Mouse (Mus musculus) cerebellum, adult (tissue): ENCODE data around the gene Klhdc8b.

ENCODE experiments used
- ATAC-seq: cut with Nextera tagmentation; 2 replicates; pipeline ENCODE4 v1.9.2; 2017; ENCODE audit warnings: mild to moderate bottlenecking, moderate library complexity, mixed read lengths; ENCODE audit not compliant: insufficient number of reproducible peaks, low FRiP score, low TSS enrichment

Gene Klhdc8b

DNA sequence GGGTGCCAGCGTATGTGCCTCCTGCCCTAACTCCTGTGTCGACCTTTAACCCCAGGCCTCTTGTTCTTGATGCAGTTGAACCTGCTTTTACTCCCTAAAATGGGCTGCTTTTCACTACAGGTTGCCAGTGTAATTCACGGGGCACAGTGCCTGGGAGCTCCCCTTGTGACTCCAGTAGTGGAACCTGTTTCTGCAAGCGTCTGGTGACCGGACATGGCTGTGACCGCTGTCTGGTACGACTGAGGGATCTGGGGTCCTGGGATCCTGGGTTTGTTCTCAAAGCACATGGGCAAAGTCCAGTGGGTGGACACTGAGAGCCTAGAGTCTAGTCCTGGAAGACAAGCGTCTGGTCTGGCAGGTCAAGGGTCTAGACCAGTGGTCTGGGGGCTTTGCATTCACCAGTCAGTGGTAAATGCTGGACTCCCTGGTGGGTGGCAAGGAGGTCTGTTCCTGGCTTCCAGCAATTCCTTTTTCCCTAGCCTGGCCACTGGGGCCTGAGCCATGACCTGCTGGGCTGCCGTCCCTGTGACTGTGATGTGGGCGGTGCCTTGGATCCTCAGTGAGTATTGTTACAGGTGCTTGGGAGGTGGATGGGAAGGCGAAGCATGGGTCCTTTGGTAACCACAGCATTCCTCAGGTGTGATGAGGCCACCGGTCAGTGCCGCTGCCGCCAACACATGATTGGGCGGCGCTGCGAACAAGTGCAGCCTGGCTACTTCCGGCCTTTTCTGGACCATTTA, 21.8 kb upstream of the Klhdc8b start:
- ATAC-seq, result no peak

- no peak for ATAC-seq
Measured at GRCm38 (mm10) chr9:108481520-108482210, 20.3 kb upstream of the Klhdc8b start.

DNA sequence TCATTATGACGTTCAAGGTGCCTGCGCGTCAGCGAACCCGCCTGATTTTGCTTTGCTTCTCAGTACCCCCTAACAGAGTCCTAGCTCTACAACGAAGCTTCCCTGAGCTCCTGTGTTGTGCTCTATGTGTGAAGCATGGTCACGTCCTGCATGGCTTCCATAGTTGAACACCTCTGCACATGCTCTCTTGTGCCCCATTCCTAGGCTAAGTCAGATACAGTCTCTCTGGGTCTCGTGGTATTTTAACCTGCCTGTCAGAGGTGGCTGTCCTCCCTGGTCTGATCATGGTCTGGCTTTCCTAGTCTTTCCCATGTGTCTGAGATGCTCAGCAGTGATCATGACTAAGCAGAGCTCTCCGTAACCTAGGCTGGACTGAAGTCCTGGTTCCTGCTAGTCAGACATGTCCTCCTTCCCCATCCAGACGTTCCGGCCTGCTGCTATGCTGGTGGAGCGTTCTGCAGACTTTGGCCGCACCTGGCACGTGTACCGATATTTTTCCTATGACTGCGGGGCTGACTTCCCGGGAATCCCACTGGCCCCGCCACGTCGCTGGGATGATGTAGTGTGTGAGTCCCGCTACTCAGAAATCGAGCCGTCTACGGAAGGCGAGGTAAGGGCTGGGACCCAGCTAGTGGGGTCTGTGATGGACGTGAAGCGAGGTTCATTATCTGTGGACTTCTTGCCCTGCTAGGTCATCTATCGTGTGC, 19.6 kb upstream of the Klhdc8b start:
- ATAC-seq, result no peak

- no peak for ATAC-seq
Measured at GRCm38 (mm10) chr9:108479721-108480351, 18.5 kb upstream of the Klhdc8b start, which contains the start of gene Lamb2. TSS of gene Lamb2 (plus strand) at chr9:108479736.

DNA sequence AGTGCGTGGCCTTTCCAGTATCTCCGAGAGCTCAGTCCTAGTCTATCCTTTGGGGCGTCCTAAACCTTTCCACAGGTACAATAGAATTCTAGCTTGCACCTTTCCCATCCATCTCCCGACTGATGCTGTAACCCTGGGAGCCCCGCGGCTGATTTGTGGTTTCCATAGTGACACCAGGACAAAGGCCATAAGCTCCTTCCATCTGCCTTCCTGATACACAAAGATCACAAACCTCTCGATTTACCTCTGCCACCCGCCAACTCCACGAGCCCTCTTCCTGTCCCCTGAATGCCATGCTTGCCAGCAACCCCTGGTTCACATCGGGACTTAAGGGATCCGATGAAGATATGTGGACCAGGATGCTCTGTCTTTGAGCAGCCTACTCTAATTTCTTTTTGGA, 17.9 kb upstream of the Klhdc8b start:
- ATAC-seq, result no peak

DNA sequence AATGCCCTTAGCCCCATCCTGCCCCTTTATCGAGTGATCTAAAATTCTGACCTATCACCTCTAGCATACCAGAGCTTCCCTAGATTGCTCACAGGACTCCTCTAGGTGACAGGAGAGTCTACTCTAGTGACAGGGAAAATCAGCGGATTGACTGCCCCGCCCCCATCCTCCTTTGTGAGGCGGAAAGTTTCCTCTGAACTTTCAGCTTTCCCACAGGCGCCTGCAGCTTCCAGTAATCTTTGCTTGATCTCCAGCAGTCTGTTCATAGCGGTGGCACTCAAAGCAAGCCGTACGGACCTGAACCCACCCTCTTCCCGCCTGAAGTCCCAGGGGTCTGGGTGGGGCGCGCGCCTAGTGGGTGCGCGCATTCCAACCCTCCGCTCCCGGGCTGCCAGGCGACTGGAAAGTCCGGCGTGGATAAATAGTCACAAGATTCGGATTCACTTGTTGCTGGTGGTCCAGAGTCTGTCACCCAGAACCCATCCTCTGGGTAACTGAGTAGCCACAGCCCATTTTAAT, 17.3 kb upstream of the Klhdc8b start:
- no peak for ATAC-seq

GRCm38 (mm10) chr9:108474528-108474927, 13.1 kb upstream of the Klhdc8b start:
- ATAC-seq, result no peak

- no peak for ATAC-seq
Measured at GRCm38 (mm10) chr9:108469845-108470244, 8.5 kb upstream of the Klhdc8b start.

GRCm38 (mm10) chr9:108469430-108469829, 8.0 kb upstream of the Klhdc8b start:
- no peak for ATAC-seq

DNA sequence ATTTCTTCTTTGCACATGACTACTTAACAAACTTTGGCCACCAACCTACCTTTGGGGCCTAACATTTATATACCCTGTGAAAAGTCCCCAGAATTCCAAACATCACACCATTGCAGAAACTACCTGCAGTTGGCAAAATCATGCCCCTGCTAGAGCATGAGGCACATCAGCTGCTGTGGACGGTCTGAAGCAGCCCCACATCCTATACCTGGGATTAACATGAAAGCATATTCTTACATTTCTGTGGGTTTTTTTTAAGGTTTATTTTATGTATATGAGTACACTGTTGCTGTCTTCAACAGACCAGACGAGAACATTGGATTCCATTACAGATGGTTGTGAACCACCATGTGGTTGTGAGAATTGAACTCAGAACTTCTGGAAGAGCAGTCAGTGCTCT, 4.8 kb upstream of the Klhdc8b start:
- ATAC-seq, result no peak

DNA sequence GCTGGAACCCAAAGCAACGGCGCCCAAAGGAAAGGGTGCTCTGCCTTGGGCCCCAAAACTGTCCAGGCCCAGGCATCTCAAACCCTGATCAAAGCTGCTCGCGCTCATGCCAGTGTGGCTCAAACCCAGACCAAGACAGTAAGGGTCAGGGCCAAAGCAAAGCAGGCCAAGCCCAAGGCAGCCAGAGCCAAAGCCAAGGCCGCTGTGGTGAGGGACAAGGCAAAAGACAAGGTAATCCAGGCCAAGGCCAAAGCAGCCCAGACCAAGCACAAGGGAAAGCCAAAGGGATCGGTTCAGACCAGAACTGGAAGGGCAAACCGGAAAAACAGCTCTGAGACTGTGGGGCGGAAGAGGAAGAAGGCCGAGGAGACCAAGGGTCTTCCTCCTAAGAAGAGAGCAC, 2.3 kb upstream of the Klhdc8b start:
- ATAC-seq, result no peak

GRCm38 (mm10) chr9:108462192-108462591, 811 bp upstream of the Klhdc8b start:
- ATAC-seq, result no peak

DNA sequence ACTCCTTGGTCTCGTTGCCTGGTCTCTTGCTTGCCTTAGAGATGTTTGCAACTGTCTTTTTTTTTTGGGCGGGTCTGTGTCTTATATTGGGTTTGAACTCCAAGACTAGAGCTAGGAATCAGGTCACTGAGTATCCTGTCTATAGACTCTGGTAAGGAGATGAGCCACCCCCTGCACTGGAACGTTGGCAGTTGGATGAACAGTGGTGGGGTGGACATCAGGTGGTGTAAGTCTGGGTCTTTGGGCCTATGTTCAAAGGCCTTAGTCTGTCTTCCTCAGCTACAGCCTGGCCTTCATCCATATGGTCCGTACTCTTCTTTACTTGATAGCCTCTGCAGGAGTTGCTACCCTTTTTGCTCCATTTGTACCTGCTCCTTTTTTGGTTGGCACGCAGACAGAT, 294 bp upstream of the Klhdc8b start:
- no peak for ATAC-seq

DNA sequence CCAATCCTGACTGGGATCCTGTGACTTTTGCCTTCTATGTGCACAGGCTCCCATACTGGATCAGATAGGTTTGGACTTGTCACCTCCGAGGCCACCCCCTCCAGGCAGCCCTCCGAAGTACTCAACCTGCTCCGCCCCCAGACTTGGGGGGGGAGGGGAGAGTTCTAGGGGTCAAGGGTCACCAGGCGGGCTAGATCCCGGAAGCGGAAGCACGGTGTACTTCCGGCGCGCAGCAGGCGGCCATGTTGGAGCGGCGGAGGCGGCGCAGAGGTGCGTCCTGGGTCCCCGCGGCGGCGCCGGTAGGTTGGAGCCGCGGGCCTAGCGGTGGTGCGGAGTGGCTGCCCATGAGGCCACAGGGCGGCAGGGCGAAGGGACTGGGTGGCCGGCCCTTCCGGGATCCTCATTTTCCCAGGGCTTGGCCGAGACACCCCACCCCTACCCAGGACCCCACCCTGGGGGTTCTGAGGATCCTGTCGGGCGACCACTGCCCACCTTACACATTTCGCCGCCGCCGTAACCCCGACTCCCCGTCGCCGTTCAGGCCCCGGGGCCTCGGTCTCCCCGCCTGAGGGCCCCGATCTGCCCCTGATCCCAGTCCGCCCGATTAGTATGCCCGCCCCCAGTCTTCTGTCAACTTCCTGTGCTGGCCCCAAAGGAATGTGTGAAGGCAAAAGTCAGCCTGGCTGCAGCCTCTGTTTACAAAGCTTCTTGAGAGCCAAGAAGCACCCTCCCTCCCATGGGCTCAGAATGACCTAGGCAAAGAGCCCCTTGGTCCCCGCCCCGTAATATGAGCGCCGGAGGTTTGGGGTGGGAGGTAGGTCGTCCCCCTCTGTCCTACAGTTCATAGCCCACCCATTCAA, 832 bp downstream of the Klhdc8b start, which contains the start of gene Ccdc71:
Ccdc71 (plus strand) TSS at position 209 of the 860 bp plus-strand sequence.
- peak; percentile 59; the same call in 1 of the 2 replicates for ATAC-seq

GRCm38 (mm10) chr9:108459939-108460318, 1.5 kb downstream of the Klhdc8b start:
- no peak for ATAC-seq

DNA sequence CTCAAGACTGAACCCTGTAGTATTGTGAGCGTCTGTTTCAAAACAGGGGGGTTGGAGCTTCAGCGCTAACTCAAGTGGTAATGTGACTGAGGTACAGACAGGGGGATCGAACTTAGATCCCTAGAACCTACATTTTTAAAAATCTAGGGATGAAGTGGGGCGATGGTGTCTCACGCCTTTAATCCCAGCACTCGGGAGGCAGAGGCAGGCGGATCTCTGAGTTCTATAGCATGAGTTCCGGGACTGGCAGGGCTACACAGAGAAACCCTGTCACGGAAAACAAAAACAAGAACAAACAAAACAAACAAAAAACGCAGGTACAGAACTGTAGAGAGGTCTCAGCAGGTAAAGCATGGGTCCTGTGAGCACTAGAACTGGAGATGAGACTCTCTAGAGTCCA, 4.4 kb downstream of the Klhdc8b start:
- ATAC-seq, result no peak

DNA sequence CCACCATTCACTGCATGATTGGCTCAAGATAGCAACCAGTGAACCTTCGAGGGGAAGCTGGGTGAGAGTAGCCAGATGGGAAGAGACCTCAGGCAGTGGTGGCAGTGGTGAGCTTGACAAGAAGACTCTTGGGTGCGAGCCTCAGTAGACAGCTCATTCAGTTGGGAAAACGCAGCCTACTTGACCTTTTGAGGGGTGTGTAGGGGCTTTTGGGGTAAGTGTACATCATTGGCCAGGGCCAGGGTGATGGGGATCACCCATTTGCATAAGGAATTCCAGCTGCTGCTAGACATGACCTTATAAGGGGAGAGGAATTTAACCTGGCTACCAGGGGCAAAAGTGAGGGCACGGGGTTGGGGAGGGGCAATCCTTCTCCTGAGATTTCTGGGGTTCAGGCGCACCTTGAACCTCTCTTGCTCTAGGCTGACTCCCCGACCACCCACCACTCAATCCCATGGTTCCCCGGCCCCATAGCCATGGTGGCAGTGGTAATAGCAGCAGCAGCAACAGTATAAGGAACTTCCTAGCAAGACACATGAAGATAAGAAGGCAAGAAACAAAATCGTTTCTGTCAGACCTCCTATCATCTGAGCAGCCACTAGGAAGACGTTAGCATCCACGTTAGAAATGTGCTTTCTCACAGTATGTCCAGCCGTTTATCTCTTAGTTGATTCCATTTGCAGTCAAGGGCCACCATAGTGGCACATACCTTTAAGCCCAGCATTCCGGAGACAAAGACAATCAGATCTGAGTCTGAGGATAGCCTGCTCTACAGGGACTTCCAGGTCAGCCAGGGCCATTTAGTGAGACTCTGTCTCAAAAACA, 5.4 kb downstream of the Klhdc8b start:
- no peak for ATAC-seq

GRCm38 (mm10) chr9:108454429-108454828, 7.0 kb downstream of the Klhdc8b start:
- ATAC-seq, result no peak

- no peak for ATAC-seq
Measured at GRCm38 (mm10) chr9:108453458-108453857, 7.9 kb downstream of the Klhdc8b start.
